Mouse (Mus musculus): ENCODE measurements around the gene Gm6020. TPM values are rescaled to one million over a fixed set of nuclear protein-coding genes. Genes with fewer than 3 reads are reported as not detected.

Gm6020 gene
- not detected for polyA plus RNA-seq (2012; fragmentation: generic; extraction: Trizol)

GRCm38 (mm10) chr19:61183590-61183989 is at the start of gene Gm6020:
Gene Gm6020, plus strand, starts transcription at chr19:61183890.

GRCm38 (mm10) chr19:61140342-61141206 is 43.1 kb upstream of the Gm6020 start, which contains the start of gene Zfp950:
Gene Zfp950, minus strand, starts transcription at chr19:61140840.

GRCm38 (mm10) chr19:61175756-61176324 is 7.8 kb upstream of the Gm6020 start, which contains the start of gene Gm7102:
Gene Gm7102, minus strand, starts transcription at chr19:61176309.

GRCm38 (mm10) chr19:61227941-61228701 is 44.4 kb downstream of the Gm6020 start, which contains the start of gene Csf2ra:
Gene Csf2ra, minus strand, starts transcription at chr19:61228429.

Other genes starting within 250 kb of the Gm6020 start
- gene Zfp950, start 43.0 kb upstream of the Gm6020 start, polyA plus RNA-seq (2012; fragmentation: generic; extraction: Trizol): 1 to 10 TPM in 1 of 2 experiments, under 1 TPM in 1; 0.47 to 4.9 TPM
- not detected for gene Gm7102, start 7.6 kb upstream of the Gm6020 start, polyA plus RNA-seq (2012; fragmentation: generic; extraction: Trizol)
- not detected for gene Csf2ra, start 44.5 kb downstream of the Gm6020 start, polyA plus RNA-seq (2012; fragmentation: generic; extraction: Trizol)
- gene Gm21060, start 113.2 kb downstream of the Gm6020 start, polyA plus RNA-seq (2012; fragmentation: generic; extraction: Trizol): not detected

Measured in C3H10T1/2 (cell line).